Mouse (Mus musculus) brain, embryonic 14.5 days (tissue): ENCODE measurements around the gene Dnajb1. TPM values are rescaled to one million over a fixed set of nuclear protein-coding genes. Genes with fewer than 3 reads are reported as not detected.
"Not testable (repeated sequence)": the region's sequence is repeated elsewhere in the genome, so short reads cannot be mapped to it uniquely, and the experiment has no call there.

Source experiments
- DNase-seq: peaks from one replicate; pipeline ENCODE4 v3.0.0-alpha.2; 2011; ENCODE audit warnings: low read depth
- CTCF ChIP-seq: fragments of 200-500 bp; IDR thresholded peaks from 2 replicates; pipeline ENCODE4 v1.5.1; 2012; ENCODE audit warnings: inconsistent platforms, mild to moderate bottlenecking, moderate library complexity, borderline replicate concordance; ENCODE audit not compliant: insufficient read depth, insufficient read length; ENCODE audit errors: extremely low read depth
- POLR2A ChIP-seq: fragments of 200-500 bp; IDR thresholded peaks from 2 replicates; pipeline ENCODE4 v1.6.1; 2012; ENCODE audit warnings: mild to moderate bottlenecking, inconsistent platforms, borderline replicate concordance; ENCODE audit not compliant: poor library complexity, insufficient read depth, insufficient read length, severe bottlenecking; ENCODE audit errors: extremely low read depth
- polyA plus RNA-seq: library from polyadenylated mRNA; depleted of rRNA; stranded (reverse); fragments of >200 nt; gene quantifications from 2 replicates; pipeline ENCODE4 v1.2.3, GENCODE M21; 2012

Dnajb1 gene
- polyA plus RNA-seq, 1 experiment = 38.0 TPM

GRCm38 (mm10) chr8:83580826-83581225, 27.2 kb upstream of the Dnajb1 start:
- no peak for DNase-seq
- no peak for TF ChIP-seq CTCF
- no peak for TF ChIP-seq POLR2A

GRCm38 (mm10) chr8:83582226-83582625, 25.8 kb upstream of the Dnajb1 start:
- no peak for DNase-seq
- TF ChIP-seq POLR2A (no peak), CTCF (no peak)

GRCm38 (mm10) chr8:83583236-83583635, 24.8 kb upstream of the Dnajb1 start:
- no peak for DNase-seq
- TF ChIP-seq POLR2A = no peak
- no peak for TF ChIP-seq CTCF

GRCm38 (mm10) chr8:83584771-83585170, 23.2 kb upstream of the Dnajb1 start:
- no peak for TF ChIP-seq CTCF
- no peak for TF ChIP-seq POLR2A

GRCm38 (mm10) chr8:83585333-83585732, 22.7 kb upstream of the Dnajb1 start:
- no peak for TF ChIP-seq CTCF
- TF ChIP-seq POLR2A = no peak
- DNase-seq = no peak

More at GRCm38 (mm10) chr8:83584771-83585170, 23.2 kb upstream of the Dnajb1 start:
- DNase-seq = peak; percentile 31

- DNase-seq = no peak
- no peak for TF ChIP-seq POLR2A
- TF ChIP-seq CTCF = no peak
Observed at GRCm38 (mm10) chr8:83587644-83588043, 20.3 kb upstream of the Dnajb1 start.

GRCm38 (mm10) chr8:83588886-83589285, 19.1 kb upstream of the Dnajb1 start:
- TF ChIP-seq CTCF (no peak), POLR2A (no peak)
- DNase-seq = no peak

- no peak for TF ChIP-seq POLR2A
- TF ChIP-seq CTCF = no peak
- DNase-seq = no peak
Observed at GRCm38 (mm10) chr8:83590488-83591023, 17.4 kb upstream of the Dnajb1 start.

- TF ChIP-seq POLR2A = no peak
- no peak for TF ChIP-seq CTCF
- no peak for DNase-seq
Observed at GRCm38 (mm10) chr8:83592682-83593081, 15.3 kb upstream of the Dnajb1 start.

- TF ChIP-seq CTCF (no peak), POLR2A (no peak)
Observed at GRCm38 (mm10) chr8:83593325-83594166, 14.4 kb upstream of the Dnajb1 start.

GRCm38 (mm10) chr8:83594167-83595049, 13.6 kb upstream of the Dnajb1 start:
- peak; percentile 100 for DNase-seq
- TF ChIP-seq CTCF (no peak), POLR2A (peak; percentile 70; the same call in 1 of the 2 replicates)

More at GRCm38 (mm10) chr8:83593325-83594166, 14.4 kb upstream of the Dnajb1 start:
- peak; percentile 31 for DNase-seq

- DNase-seq = not testable (repeated sequence)
Observed at GRCm38 (mm10) chr8:83595050-83595345, 13.0 kb upstream of the Dnajb1 start.

GRCm38 (mm10) chr8:83596369-83596768, 11.6 kb upstream of the Dnajb1 start:
- DNase-seq = peak; percentile 39
- TF ChIP-seq POLR2A (no peak), CTCF (peak; percentile 31; the same call in 1 of the 2 replicates)
